Mouse (Mus musculus) T-helper 2 cell (primary cell): ENCODE measurements around the gene Dennd1a.

Experiments used
- in situ Hi-C: fragments of 300-600 bp; cut with MboI, MseI; formaldehyde crosslinking; loops from one replicate; pipeline ENCODE4 v1.15.1; 2025; ENCODE audit warnings: high pct_unique_total_duplicates

Dennd1a gene

DNA sequence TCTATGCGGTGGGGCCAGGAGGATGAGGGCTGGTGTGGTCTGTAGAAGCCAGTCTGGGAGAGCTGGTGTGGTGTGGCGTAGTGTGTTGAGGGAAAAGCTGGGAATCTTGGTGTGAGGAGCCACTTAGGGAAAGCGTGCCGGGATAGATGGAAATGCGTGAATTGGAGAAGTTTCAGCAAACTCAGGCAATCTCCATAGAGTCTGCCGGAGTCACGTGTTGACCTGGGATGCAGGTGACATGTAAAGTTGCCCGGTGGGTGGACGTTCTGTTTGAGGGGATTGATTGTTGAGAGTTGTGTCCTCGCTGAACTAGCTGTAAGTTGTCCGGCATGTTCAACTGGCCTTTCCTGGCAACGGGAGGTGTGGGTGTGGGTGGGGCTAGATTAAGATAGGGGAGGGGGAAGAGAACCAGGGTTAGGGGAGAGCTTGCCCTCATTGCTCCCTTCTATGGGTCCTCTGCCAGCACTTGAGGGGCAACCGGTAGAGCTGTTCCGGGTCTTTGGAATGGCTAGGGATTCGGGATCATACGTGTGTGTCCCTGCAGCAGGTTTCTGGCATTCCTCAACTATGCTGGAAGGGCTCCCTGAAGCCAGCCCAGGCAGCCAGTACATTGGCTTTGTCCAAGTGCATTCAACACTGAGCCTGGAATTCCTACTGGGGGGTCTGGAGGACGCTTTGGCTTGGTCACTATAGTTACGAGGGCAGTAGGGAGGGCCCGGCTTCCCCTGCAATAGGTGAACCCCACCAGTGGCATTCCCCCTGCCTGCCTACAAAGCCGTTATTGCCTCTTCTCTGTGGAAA is 510.4 kb downstream of the Dennd1a start:
- in situ Hi-C loops = no loop called here

- in situ Hi-C loops = no loop called here
Observed at GRCm38 (mm10) chr2:37776016-37776415, 511.2 kb downstream of the Dennd1a start, which contains the start of gene Crb2. Gene Crb2 (plus strand): TSS chr2:37776249.

DNA sequence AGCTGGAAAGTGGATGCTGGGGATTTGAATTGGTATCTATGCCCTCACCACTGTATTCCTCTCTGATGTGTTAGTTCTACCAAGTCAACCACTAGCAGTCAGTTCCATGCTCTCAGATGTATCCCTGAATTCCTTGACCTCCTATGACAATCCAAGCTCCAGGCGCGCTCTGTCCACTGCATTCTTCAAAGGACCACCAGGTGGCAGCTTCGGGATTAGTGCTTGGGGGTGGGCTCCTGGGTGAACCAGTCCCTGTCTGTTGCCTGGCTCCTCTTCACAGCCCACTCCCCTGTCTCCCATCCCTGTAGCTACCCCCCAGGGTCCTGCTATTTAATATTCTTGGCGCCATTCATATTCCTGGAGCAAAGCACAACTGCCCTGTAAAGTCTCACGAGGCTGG is 512.6 kb downstream of the Dennd1a start:
- in situ Hi-C loops = loop anchor here (5.0 kb wide), 1 partner anchor 382 kb away; no protein-coding TSS in a partner anchor

- in situ Hi-C loops = loop anchor here (5.0 kb wide), 1 partner anchor 379 kb away; no protein-coding TSS in a partner anchor
Observed at GRCm38 (mm10) chr2:37771618-37772285, 515.4 kb downstream of the Dennd1a start.

DNA sequence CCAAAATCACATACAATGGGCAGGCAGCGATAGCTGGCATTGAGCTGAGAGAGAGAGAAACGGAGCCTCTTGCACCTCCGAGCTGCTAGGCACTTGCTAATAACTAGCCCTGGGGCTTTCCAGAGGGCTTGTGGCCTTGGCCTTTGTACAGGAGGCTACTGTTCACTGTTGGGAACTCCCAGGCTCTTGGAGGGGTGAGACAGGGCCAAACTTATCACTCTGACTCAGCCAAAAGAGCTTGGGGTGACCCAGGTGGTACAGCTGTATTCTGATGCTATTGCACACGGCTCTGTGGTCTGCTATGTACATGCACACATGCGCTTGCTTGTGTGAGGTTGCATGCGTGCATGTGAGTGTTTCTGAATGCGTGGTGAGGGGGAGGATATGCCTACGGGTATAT is 517.4 kb downstream of the Dennd1a start:
- in situ Hi-C loops = loop anchor here (5.0 kb wide), 2 partner anchors 57 to 377 kb away; no protein-coding TSS in a partner anchor

- in situ Hi-C loops = loop anchor here (5.0 kb wide), 1 partner anchor 57 kb away; no protein-coding TSS in a partner anchor
Observed at GRCm38 (mm10) chr2:37768903-37769302, 518.3 kb downstream of the Dennd1a start.

GRCm38 (mm10) chr2:37767739-37768138 is 519.5 kb downstream of the Dennd1a start:
- in situ Hi-C loops = loop anchor here (5.0 kb wide), 1 partner anchor 55 kb away; no protein-coding TSS in a partner anchor

GRCm38 (mm10) chr2:37767080-37767547 is 520.1 kb downstream of the Dennd1a start:
- in situ Hi-C loops = loop anchor here (5.0 kb wide), 1 partner anchor 55 kb away; no protein-coding TSS in a partner anchor

GRCm38 (mm10) chr2:37766027-37766761 is 521.0 kb downstream of the Dennd1a start:
- in situ Hi-C loops = loop anchor here (5.0 kb wide), 1 partner anchor 54 kb away; no protein-coding TSS in a partner anchor

- in situ Hi-C loops = loop anchor here (5.0 kb wide), 1 partner anchor 53 kb away; no protein-coding TSS in a partner anchor
Observed at GRCm38 (mm10) chr2:37765082-37765483, 522.1 kb downstream of the Dennd1a start.

- in situ Hi-C loops = no loop called here
Observed at GRCm38 (mm10) chr2:37764514-37764913, 522.7 kb downstream of the Dennd1a start.

GRCm38 (mm10) chr2:37763638-37764037 is 523.6 kb downstream of the Dennd1a start:
- in situ Hi-C loops = no loop called here

- in situ Hi-C loops = no loop called here
Observed at GRCm38 (mm10) chr2:37760633-37761032, 526.6 kb downstream of the Dennd1a start.

GRCm38 (mm10) chr2:37758343-37759015 is 528.7 kb downstream of the Dennd1a start:
- in situ Hi-C loops = loop anchor here (5.0 kb wide), 1 partner anchor 749 kb away; no protein-coding TSS in a partner anchor

GRCm38 (mm10) chr2:37757784-37758183 is 529.4 kb downstream of the Dennd1a start:
- in situ Hi-C loops = loop anchor here (5.0 kb wide), 1 partner anchor 750 kb away; no protein-coding TSS in a partner anchor

- in situ Hi-C loops = loop anchor here (5.0 kb wide), 1 partner anchor 750 kb away; no protein-coding TSS in a partner anchor
Observed at GRCm38 (mm10) chr2:37757016-37757415, 530.2 kb downstream of the Dennd1a start.

DNA sequence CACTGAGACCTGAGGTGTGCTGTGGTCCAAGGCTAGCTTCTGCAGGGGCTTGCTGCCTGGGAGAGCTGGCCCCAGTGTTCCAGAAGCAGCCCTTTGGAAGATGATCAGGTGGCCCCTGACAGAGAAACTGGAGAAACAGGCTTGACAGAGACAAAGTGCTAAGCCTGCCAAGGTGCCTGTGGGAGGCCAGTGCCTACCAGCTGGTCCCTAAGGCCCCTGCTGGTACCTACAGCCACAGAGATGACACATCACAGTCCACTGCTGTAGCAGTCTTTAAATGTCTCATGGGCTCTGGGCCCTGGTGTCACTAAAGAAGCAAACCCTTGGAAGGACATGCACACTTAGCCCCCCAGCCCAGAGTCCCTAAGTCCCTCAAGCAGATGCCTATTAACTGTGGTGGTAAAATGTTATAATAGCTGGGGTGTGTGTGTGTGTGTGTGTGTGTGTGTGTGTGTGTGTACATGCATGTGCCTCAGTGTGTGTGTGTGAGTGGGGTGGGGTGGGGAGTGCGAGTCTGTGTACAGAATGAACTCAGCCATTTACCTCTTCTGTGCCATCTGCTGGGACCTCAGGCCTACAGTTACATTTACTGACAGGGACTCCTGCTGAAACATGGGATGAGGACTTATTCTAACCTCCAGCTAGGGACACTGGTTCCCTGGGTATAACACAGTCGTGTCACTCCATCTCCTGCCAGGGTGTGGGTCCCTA is 530.8 kb downstream of the Dennd1a start:
- in situ Hi-C loops = loop anchor here (5.0 kb wide), 1 partner anchor 751 kb away; no protein-coding TSS in a partner anchor

- in situ Hi-C loops = no loop called here
Observed at GRCm38 (mm10) chr2:37751114-37751513, 536.1 kb downstream of the Dennd1a start.

DNA sequence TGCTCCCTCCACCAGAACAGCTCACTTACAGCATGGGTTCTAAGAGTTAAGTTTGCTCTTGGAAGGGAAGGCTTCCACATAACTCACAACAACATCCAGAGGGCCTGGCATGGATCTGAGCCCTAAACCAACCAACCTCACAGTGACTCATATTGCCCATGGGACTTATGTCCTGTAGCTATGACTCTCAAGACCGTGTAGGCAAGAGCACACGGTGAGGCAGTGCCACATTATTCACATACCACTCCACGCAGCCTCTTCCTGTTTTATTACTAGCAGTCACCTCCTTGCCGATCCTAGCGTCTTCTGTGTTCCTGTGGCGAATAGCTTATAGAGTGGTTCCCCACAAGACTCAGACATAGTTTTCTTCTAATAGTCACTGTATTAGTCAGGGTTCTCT is 537.9 kb downstream of the Dennd1a start:
- in situ Hi-C loops = no loop called here
